Mouse (Mus musculus) liver, adult 2 months (tissue): ENCODE measurements at regions not wholly inside any gene's neighbourhood (a gene's known extent, or its start where the extent isn't known, plus 50 kb on each side); places are given as distances from the start of the nearest gene placed in this dataset.

Experiments used
- DNase-seq: peaks from one replicate; pipeline ENCODE4 v3.0.0-alpha.2; 2011; ENCODE audit warnings: low read depth, low spot score; ENCODE audit errors: extremely low read depth
- H3K27ac ChIP-seq: fragments of 200-500 bp; replicated peaks from 2 replicates; pipeline ENCODE4 v1.5.1; 2012; ENCODE audit warnings: low read depth, mild to moderate bottlenecking, control low read depth, inconsistent platforms, low read length; ENCODE audit not compliant: insufficient read depth
- H3K27me3 ChIP-seq: fragments of 200-500 bp; 2 replicates; pipeline ENCODE4 v1.6.1; 2012; ENCODE audit warnings: mild to moderate bottlenecking, moderate library complexity, low read length, inconsistent platforms; ENCODE audit not compliant: control insufficient read depth, insufficient read depth
- H3K36me3 ChIP-seq: fragments of 200-500 bp; 2 replicates; pipeline ENCODE4 v1.6.1; 2012; ENCODE audit warnings: low read length, inconsistent platforms; ENCODE audit not compliant: control insufficient read depth, insufficient read depth
- H3K4me1 ChIP-seq: fragments of 200-500 bp; 2 replicates; pipeline ENCODE4 v1.6.1; 2011; ENCODE audit warnings: low read length; ENCODE audit not compliant: control insufficient read depth, insufficient read depth
- H3K4me3 ChIP-seq: fragments of 200-500 bp; 2 replicates; pipeline ENCODE4 v1.5.1; 2011; ENCODE audit warnings: low read depth, mild to moderate bottlenecking, control low read depth, low read length, moderate library complexity; ENCODE audit not compliant: insufficient read depth
- H3K79me2 ChIP-seq: fragments of 200-500 bp; 2 replicates; pipeline ENCODE4 v1.6.1; 2012; ENCODE audit warnings: inconsistent platforms, mild to moderate bottlenecking, low read length, moderate library complexity; ENCODE audit not compliant: control insufficient read depth, insufficient read depth
- H3K9ac ChIP-seq: fragments of 200-500 bp; 2 replicates; pipeline ENCODE4 v1.6.1; 2012; ENCODE audit warnings: low read depth, mild to moderate bottlenecking, control low read depth, inconsistent platforms, low read length
- CTCF ChIP-seq: fragments of 200-500 bp; IDR thresholded peaks from 2 replicates; pipeline ENCODE4 v1.5.1; 2011; ENCODE audit warnings: low read depth, low read length, control low read depth
- POLR2A ChIP-seq: fragments of 200-500 bp; IDR thresholded peaks from 2 replicates; pipeline ENCODE4 v1.6.1; 2011; ENCODE audit warnings: low read length, control low read depth; ENCODE audit not compliant: insufficient read depth; ENCODE audit errors: extremely low read depth
- WGBS: fragments of 180-500 bp; shearing (Covaris S2); methylation state at CpG from one replicate; pipeline ENCODE4 v1.1.7; 2018; 5-methylcytosine and 5-hydroxymethylcytosine counted together

- Histone ChIP-seq H3K36me3 (no peaks in the 10 kb centered on the region), H3K9ac (no peak overlapping the region), H3K27me3 (no peaks in the 10 kb centered on the region), H3K79me2 (no peaks in the 10 kb centered on the region), H3K4me3 (no peak overlapping the region), H3K4me1 (no peaks in the 10 kb centered on the region), H3K27ac (no peak overlapping the region)
- no peak for TF ChIP-seq POLR2A
- TF ChIP-seq CTCF = peak; percentile 36; the same call in 1 of the 2 replicates
- DNase-seq = no peak
- WGBS = 74% methylated on average over 3 of the region's 3 CpGs
These were observed 159.0 kb upstream of the Dusp10 start for GRCm38 (mm10) chr1:183853956-183854613.

- TF ChIP-seq POLR2A (no peak), CTCF (no peak)
- 91% methylated on average over 4 of the region's 4 CpGs for WGBS
These were observed 148.0 kb upstream of the Dusp10 start for GRCm38 (mm10) chr1:183865111-183865510.

GRCm38 (mm10) chr1:183865586-183865985 lies 147.5 kb upstream of the Dusp10 start:
- 80% methylated on average over 3 of the region's 3 CpGs for WGBS

More at GRCm38 (mm10) chr1:183865111-183865510, 148.0 kb upstream of the Dusp10 start:
- no peak overlapping the region for H3K4me3 ChIP-seq
- no peak overlapping the region for H3K9ac ChIP-seq
- H3K36me3 ChIP-seq = no peaks in the 10 kb centered on the region
- H3K4me1 ChIP-seq = no peaks in the 10 kb centered on the region
- H3K27me3 ChIP-seq = no peaks in the 10 kb centered on the region
- DNase-seq = no peak
- H3K79me2 ChIP-seq = no peaks in the 10 kb centered on the region
- H3K27ac ChIP-seq = no peak overlapping the region

GRCm38 (mm10) chr1:183868965-183869364 lies 144.1 kb upstream of the Dusp10 start:
- WGBS = 97% methylated on average over 5 of the region's 5 CpGs
- no peak overlapping the region for H3K4me3 ChIP-seq

More at GRCm38 (mm10) chr1:183865586-183865985, 147.5 kb upstream of the Dusp10 start:
- Histone ChIP-seq H3K4me1 (no peaks in the 10 kb centered on the region), H3K36me3 (no peaks in the 10 kb centered on the region), H3K27me3 (no peaks in the 10 kb centered on the region), H3K79me2 (no peaks in the 10 kb centered on the region), H3K27ac (no peak overlapping the region), H3K9ac (no peak overlapping the region), H3K4me3 (no peak overlapping the region)
- no peak for DNase-seq
- no peak for TF ChIP-seq CTCF
- no peak for TF ChIP-seq POLR2A

GRCm38 (mm10) chr1:183895936-183896335 lies 117.2 kb upstream of the Dusp10 start:
- no peaks in the 10 kb centered on the region for H3K79me2 ChIP-seq
- TF ChIP-seq CTCF (no peak), POLR2A (no peak)
- H3K9ac ChIP-seq = no peak overlapping the region
- no peak overlapping the region for H3K27ac ChIP-seq
- H3K4me3 ChIP-seq = no peak overlapping the region
- no peaks in the 10 kb centered on the region for H3K27me3 ChIP-seq
- no peaks in the 10 kb centered on the region for H3K36me3 ChIP-seq
- 35% methylated on average over 3 of the region's 3 CpGs for WGBS
- peak; percentile 70 for DNase-seq
- H3K4me1 ChIP-seq = no peaks in the 10 kb centered on the region

More at GRCm38 (mm10) chr1:183868965-183869364, 144.1 kb upstream of the Dusp10 start:
- no peaks in the 10 kb centered on the region for H3K36me3 ChIP-seq
- no peak overlapping the region for H3K27ac ChIP-seq
- no peak for DNase-seq
- no peaks in the 10 kb centered on the region for H3K79me2 ChIP-seq
- H3K4me1 ChIP-seq = no peaks in the 10 kb centered on the region
- no peaks in the 10 kb centered on the region for H3K27me3 ChIP-seq
- no peak overlapping the region for H3K9ac ChIP-seq
- TF ChIP-seq POLR2A (no peak), CTCF (no peak)

- TF ChIP-seq CTCF (no peak), POLR2A (no peak)
- no peaks in the 10 kb centered on the region for H3K27me3 ChIP-seq
- DNase-seq = no peak
- no peaks in the 10 kb centered on the region for H3K79me2 ChIP-seq
- WGBS = 95% methylated on average over 3 of the region's 3 CpGs
- no peak overlapping the region for H3K4me3 ChIP-seq
- H3K9ac ChIP-seq = no peak overlapping the region
- no peak overlapping the region for H3K27ac ChIP-seq
- H3K4me1 ChIP-seq = no peaks in the 10 kb centered on the region
- no peaks in the 10 kb centered on the region for H3K36me3 ChIP-seq
These were observed 115.0 kb upstream of the Dusp10 start for GRCm38 (mm10) chr1:183898091-183898490.
